Mouse (Mus musculus) monocyte, adult 2 months (primary cell): Measurements from ENCODE around the gene Lgals3.
"Not testable (repeated sequence)": the region's sequence is repeated elsewhere in the genome, so short reads cannot be mapped to it uniquely, and the experiment has no call there.

Experiments used
- DNase-seq, 2 experiments: peaks; one replicate each; pipeline ENCODE4 v3.0.0; 2022; ENCODE audit warnings: low spot score in 2 of 2, low read depth in 1 of 2

The Lgals3 gene

DNA sequence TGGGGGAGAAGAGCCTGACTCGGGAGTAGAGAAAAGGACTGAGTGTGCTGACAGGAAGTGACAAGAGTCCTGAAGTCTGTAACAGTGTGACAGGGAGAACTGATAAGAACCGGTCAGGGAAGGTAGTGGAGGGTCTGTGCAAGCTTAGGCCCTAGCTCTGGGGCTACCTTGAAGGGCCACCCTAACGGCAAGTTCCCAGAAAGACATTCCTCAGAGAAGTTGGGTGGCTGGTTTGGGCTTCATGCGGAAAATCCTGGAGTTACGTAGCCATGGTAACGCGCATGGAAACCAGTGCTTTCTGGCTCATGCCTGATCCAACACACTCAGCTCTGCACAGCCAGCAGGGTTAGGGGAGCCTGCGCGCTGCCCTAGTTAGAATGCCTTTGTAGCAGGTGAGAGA lies at the start of gene Lgals3:
Gene Lgals3 (plus strand): TSS at position 291 of the 400 bp plus-strand sequence.
- DNase-seq: no peak

DNA sequence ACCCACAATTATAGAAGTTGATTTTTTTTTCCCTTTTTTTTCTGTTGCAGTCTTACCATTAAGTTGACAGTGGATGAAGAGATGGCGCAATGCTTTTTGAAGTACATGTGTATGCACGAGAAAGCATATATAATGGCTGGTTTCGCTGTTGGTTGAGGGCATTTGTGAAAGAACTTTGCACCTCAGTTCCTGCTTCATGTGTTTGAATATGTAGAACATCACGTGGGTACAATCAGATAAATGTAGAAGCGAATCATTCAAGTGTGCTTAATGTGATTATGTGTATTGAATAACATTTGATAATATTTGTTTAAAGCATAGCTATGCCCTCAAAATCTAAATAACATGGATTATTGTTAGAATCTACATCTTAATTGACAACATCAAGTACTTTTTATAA lies 48.2 kb upstream of the Lgals3 start:
- DNase-seq: no peak

DNA sequence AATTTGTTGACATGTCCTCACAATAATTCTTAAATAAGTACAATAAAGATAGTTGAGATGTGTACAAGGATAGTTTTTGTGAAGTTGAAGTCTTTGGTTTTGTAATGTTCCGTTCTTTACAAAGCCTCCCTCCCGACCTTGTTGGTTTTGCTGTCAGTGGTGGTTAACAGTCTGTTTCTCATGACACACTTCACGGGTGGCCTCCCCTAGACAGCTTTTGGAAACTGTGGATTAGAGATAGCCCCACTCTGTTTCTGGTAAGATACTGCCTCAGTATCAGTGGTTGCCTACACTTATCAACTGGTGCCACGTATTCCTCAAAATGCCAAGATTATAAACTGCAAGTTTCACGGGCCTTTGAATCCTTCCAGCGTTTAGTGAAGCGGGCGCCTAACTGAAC lies 46.0 kb upstream of the Lgals3 start:
- DNase-seq: not testable (repeated sequence)

DNA sequence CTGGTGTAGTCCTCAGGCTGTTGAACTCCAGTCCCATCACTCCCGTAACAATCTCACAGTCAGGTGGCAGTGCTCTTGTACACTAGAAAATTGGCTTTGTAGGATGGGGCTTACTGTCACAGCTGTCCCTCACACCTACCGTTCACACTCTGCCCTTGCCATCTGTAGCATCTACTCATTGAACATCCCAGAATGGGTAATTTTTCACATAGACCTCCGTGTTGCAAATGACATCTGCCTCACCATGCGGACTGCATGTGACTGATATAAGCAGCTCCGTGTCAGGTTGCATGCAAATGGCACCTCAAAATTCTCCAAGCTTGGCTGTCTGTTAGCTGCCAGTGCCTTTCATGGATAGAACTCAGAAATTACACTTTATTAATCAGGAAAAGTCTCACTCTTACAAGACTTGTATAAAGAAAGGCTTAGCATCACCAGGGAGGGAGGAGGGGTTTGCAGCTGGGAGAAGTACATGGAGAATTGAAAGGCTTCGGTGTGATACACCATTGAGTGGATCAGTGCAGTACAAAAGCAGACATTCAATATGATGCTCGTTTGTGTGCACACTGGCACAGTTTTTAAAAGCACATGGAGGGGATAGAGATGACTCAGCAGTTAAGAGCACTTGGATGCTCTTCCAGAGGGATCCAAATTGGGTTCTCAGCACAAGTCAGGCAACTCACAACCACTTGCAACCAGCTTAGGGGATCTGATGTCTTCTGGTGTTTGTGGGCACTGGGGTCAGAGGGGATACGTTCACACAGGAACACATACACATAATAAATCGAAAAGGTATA lies 41.4 kb upstream of the Lgals3 start:
- no peak for DNase-seq

DNA sequence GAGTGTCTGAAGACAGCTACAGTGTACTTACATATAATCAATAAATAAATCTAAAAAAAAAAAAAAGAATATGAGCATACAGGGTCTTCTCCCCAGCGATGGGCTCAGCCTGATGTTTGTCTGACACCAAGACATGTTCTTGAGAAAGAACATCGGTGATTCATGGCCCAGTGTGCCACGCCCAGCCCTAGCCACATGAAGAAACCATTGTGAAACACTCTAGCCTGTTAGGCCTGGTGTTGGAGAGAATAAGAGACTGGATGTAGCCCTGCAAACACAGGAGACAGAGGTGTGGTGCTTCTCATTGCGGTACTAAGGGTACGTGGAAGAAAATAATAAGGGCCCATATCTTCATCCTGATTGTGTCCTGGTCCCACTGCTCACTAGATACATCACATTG lies 40.2 kb upstream of the Lgals3 start:
- peak; percentile 47 to 65 for DNase-seq

DNA sequence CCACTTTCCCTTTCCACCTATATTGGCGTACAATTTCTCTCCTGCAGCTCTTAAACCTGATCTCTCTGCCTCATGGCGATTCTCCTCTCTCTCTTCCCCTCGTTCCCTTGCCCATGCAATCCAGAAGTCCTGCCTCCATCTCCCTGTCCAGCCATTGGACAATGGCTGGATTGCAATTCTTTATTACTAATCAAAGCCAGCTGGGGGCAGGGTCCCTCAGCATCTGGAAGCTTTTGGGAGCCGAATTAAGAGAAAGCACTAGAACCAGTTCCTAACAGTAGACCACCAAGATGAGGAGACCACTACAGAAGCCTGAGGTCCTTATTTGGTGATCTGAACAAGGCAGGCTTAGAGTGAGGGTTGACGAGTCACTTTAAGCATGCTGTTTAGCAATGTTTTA lies 35.6 kb upstream of the Lgals3 start:
- no peak for DNase-seq

DNA sequence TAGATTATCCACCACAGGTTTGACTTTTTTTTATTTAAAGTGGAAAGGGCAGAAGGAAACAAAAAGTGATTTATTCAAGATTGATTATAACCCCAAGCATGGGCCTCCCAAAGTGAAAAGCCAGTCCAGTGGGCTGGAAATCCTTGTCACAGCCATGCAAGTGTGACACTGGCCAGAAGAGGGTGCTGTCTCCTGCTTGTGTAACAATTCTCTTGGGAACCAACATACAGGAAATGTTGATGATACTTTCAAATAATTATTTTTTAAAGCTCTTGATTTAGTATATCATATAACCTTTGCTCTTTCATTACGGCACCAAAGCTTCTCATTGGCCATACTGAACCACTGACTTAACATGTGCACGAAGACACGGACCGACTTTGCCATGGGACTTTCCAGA lies 32.7 kb upstream of the Lgals3 start:
- peak; percentile 34 to 57 for DNase-seq

DNA sequence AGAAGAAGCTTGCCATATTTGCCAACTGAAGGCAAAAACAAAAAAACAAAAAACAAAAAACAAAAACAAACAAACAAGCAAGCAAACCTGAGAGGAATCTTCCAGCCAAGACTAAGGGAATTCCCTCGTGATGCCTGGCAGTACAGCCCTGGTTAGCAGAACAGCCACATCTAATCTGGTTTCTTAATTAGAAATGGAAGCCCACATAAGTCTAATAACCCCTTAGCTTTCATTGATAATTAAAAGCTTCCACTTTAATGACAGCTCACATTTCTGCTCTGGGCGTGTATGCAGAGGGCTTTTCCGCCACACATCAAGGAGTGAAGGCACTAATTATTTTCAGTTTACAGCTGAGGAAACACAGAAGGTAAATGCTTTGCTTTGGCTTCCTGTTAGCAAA lies 32.3 kb upstream of the Lgals3 start:
- DNase-seq: no peak

DNA sequence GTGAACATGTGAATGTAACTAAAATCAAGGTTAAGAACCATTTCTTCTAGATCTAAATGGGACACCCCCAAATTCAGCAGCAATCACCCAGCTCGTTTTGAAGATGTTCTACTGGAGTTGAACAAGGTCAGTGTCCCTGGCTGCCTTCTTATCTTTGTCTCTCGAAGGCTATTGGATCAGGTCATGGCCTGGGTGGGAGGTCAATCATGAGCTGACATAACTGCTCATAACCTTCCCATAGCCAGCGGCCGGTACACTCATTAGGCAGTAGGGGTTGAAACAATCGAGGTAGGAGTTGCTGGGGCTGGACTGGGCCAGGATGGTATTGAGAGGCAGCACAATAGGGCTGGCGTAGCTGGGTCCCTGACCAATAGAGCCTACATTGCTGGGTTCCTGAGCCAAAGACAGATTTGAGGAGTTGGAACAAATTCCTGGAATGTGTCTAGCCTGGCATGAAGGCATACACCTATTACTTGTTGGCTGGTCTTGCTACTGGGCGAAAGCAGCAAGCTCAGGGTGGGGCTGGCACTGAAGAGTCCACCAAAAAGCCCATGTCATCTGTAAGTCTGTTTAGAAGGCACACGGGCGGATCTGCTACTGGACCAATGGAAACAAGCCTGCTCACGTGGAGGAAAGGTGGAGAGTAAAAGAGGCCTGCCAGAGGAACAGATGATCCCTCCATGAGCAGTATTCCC lies 27.2 kb upstream of the Lgals3 start:
- DNase-seq: no peak

DNA sequence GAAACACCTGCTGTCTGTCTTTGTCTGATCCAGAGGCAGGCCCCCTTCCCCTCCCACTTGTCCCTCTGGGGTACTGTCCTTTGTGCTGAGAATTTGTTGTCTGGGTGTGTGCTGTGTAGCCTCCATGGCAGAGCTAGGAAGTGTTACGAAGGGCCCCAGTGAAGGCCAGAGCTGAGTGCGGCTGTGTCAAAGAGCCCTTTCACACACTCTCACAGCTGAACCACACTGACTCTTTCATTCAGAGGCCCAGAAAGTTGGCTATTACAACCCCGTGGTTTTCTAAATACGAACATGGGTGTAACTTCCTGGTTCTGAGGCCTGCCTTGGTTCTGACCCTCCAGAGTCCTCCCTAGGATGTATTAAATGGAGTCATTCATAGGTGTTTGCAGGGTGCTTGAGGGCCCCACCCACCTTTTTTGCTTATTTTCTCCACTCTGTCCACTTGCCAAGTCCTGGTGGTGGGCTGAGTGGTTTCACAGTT lies 25.7 kb upstream of the Lgals3 start:
- DNase-seq: no peak

DNA sequence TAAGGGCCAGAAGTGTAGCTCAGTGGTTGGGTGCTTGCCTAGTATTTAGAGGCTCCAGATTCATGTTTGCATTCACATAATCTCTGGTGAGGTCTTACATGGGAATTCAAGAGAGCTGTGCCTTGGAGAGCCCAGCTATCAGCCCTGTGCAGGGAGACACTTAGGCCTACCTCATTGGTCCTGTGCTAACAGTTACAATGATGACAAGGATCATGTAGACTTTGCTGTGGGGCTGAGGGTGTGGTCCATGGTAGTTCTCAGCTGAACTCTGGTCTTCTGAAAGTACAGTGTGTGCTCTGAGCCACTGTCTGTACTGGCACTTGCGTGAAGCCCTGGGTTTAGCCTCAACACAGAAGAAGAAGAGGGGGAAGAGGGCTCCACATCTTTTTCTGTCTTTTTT lies 20.8 kb upstream of the Lgals3 start:
- no peak for DNase-seq

DNA sequence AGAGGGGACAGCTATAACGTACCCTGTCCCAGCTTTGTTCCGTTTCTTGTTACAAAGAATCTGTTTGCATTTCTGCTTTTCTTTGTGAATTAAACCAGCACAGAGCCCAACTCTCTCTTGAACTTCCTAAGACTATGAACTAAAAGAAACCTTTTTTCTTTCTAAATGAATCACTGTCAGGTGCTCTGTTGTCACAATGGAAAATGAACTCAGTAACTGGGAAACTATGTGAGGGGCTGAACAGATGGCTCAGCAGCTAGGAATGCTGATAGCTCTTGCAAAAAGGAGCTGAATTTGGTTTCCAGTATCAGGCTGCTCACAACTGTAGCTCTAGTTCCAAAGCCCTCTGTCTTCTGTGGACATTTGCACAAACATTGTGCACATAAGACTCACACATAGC lies 16.6 kb upstream of the Lgals3 start:
- DNase-seq: no peak

DNA sequence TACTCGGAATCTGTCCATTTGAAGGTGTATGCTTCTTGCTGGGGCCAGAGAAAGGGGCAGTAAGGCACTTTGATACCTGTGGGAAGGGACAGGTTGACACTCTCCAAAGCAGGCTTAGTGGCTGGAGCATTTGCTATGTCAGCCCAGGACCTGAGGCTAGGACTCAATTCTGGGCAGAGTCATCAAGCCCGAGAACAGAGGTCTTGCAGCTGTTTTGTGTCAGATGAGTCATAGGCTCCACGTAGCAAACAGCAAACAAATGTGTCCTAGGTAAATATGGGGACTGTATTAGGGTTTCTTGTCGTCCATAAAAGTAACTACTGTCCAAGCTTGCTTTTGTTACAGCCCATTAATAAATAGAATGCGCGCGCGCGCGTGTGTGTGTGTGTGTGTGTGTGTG lies 15.3 kb upstream of the Lgals3 start:
- DNase-seq: no peak

DNA sequence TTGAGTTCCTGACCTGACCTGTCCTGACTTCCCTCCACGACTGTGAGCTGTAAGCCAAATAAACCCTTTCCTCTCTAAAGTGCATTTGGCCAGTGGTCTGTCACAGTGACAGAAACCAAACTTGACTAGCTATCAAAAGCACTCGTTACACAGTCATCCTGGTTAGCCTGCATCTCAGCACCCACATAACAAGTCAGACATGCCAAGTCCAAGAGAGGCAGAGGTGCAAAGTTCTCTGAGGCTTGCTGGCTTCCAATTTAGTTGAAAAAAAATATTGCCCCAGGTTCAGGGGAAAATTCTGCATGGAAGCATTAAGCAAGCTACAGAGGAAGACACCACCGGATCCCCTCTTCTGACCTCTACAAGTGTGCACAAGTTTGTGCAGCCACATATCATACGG lies 14.3 kb upstream of the Lgals3 start:
- DNase-seq: no peak

DNA sequence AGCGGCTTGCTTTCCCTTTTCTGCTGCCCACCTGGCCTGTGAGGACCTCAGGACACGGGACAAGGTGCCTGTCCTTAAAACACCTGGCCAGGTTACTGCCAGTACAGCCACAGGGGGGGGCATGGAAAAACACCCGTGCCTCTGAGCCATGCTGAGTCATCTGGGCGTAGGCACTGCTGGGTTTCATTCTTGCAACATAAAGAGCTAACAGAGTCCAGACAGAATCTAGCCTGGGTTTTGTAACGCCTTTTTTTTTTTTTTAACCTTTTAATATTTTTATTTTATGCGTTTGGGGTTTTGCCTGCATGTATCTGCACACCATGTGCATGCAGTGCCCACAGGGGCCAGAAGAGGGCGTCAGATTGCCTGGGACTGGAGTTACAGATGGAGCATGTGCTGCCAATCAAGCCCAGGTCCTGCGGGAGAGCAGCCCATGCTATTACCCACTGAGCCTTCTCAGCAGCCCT lies 13.4 kb upstream of the Lgals3 start:
- peak; percentile 49 to 65 for DNase-seq

DNA sequence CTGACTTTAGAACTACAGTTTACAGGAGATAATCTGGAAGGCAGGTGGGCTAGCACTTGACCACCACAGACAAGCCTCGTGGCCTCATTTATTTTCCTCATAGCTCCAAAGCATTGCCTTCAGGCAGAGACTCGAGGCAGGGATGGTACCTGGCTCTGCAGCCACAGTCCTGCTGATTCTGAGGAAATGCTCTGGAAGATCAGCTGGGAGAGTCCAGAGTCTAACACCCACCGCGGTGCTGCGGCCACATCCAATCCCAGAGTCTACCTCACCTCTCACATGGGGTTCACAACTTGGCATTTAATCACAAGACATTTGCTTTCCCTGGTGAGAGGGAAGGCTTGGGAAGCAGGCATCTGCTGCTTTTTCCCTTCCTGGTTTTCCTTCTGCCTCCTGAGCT lies 12.6 kb upstream of the Lgals3 start:
- no peak for DNase-seq

DNA sequence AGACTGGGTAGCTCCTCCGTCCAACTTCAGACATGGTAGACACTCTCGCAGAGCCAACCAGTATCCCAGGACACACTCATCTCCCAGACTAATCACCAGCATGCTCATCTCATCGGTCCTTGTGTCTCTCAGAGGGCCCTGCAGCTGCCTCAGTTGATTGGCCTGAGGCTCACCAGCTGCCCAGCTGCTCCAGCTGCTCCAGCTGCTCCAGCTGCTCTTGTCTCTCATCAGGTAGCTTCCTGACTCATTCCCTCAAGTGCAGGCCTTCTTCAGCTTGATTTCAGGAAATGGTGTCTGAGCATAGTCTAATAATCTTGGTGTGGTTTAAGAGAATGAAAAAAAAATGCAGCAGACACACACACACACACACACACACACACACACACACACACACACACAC lies 10.9 kb upstream of the Lgals3 start:
- DNase-seq: no peak

DNA sequence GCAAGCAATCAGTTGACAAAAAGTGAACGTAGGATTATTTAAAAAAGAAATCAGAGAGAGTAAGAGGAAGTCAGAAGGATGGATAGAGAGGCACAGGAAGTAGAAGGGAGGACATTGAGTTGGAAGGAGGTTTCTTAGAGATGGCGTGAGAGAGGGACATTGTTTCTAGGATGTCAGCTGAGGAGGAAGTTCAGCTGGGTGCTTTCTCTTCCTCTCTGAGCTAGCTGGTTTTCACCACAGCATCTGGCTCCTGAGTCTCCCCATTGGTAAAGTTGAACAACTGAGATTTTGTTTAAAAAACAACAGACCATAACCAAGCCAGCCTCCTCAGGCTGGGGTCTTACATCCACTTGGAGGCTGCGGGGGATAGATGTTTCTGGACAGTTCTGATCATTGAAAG lies 7.9 kb upstream of the Lgals3 start:
- peak in 1 of 2 experiments; percentile 12 for DNase-seq

DNA sequence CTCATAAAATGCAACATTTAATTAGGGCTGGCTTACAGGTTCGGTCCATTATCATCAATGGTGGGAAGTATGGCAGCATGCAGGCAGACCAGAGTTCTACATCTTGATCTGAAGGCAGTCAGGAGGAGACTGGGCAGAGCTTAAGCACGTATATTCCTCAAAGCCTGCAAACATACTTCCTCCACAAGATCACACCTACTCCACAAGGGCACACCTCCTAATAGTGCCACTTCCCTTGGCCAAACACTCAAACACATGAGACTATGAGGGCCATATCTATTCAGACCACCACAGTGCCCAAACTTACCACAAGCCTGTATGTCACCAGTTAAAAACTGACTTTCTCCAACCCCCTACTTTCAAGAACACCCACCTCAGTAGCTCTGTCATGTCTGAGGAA lies 6.1 kb upstream of the Lgals3 start:
- no peak for DNase-seq

DNA sequence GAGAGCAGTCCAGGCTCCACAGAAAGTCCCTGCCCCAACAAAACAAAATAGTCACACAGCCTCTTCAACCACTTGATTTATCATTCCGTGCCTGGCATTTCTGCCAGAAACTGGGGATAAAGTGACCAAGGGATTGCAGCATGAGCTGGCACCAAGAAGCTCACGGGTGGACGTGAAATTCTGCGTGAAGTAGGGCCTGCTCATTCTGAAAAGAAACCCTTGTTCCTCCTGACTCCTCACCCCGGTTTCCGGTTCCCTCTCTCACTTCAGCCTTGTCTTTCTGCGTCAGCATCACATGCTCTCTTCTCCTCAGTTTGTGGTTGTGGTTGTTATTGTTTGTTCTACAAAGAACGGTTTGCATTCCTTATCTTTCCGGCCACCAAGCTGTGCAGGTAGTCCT lies 5.7 kb upstream of the Lgals3 start:
- peak; percentile 24 to 40 for DNase-seq

DNA sequence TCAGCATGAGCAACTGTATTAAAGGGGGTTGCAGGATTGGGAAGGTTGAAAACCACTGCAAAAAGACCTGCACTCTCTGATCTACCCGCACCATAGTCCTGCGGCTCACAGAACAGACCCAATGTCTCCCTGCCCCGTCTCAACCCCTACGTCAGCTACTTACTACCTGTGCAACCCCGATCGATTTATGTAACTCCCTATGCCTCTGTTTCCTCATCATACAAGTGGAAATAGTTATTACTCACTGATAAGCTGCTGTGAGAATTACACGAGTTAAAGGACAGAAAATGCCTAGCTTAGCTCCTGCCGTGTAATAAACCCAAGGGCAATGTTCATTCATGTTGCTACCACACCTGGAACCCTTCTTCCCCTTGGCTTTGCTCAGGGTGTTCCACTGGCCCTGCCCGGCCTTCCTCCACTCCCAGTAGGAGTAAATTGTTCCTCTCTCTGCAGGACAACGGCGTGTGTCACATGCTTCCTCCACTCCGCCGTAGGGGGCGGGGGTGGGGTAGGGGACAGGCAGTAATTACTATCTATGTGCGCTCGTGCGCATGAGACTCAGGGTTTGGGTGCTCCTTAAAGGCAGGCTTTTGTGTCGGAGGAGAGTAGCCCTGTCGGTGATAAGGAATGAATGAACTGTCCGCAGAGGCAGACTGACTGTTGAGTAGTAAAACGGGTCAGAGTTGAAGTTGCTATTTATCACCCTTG lies 2.7 kb upstream of the Lgals3 start:
- DNase-seq: peak in 1 of 2 experiments; percentile 18

DNA sequence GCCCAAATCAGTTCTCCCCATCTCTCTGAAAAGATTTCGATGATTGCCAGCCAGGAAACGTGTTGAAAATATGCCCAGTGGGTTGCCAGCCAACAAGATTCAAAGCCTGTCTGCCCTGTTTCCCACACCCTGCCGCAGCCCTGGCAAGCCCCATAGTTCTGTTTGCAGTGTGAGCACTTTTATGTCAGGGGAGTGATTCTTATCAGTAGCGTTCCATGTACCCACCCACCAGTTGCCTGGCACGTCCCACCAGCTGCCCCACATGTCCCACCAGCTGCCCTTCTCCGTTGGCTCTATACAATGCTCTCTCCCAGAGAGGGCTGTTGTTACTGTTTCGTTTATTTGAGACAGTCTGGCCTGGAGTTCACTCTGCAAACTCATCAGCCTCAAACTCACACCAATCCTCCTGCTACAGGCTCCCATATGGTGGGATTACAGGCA lies 650 bp upstream of the Lgals3 start:
- DNase-seq: no peak
